Mouse (Mus musculus): ENCODE measurements around the gene Stx4a. TPM values are rescaled to one million over a fixed set of nuclear protein-coding genes. Genes with fewer than 3 reads are reported as not detected.

Gene Stx4a
- polyA plus RNA-seq, 1 experiment from 2014 or later = 8.7 TPM

DNA sequence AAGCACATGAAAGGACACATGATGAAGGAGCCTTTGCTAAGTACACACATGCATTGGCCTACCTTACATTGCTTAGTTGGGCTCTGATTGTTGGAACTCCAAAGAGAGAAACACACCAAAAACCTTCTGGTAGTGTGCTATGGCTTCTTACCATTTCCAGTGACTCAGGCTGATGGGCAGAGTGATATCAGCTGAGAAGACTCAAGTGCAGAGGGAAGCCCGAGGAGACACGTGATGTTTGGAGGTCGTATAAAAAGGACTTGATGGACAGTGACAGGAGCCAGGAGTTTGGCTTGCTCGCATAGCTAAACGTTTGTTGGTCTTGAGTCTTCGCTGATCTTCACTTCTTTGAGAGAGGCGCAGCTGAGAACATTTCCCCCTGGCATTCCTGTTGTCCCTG is 73.4 kb downstream of the Stx4a start:
- 92% methylated on average over 7 of the region's 7 CpGs for WGBS
- Histone ChIP-seq H3K27ac (replicated peaks; ENCODE audit: low read depth, low read length) (no peak overlapping the region), H3K4me3 (replicated peaks; ENCODE audit: low read depth, low read length) (no peak overlapping the region)

DNA sequence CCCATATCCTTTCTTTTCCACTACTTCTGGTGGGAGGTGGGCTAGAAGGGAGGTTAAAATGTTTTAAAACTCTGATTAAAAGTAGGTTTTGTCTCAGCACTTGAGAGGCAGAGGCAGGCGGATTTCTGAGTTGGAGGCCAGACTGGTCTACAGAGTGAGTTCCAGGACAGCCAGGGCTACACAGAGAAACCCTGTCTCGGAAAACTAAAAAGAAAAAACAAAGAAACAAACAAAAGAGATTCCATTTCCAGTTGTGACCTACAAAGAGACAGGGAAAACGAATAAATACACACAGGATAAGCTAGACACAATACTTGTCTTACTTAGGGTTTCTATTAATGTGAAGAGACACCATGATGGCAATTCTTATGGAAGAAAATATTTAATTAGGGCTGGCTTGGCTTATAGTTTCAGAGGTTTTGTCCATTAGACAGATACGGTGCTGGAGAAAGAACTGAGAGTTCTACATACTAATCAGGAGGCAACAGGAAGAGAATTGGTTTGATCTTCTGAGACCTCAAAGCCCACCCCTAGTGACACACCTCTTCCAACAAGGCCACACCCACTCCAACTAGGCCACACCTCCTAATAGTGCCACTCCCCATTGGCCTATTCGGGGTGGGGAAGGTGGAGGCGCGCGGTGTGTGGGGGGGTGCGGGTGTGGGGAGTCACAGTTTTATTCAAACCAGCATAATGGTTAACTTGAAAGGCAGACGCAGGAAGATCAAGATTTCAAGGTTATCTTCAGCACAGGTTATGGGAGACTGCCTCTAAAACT is 74.3 kb downstream of the Stx4a start:
- Histone ChIP-seq H3K4me3 (replicated peaks; ENCODE audit: low read depth, low read length) (no peak overlapping the region), H3K9me3 (ENCODE audit: control insufficient read depth, low read length) (no peaks in the 10 kb centered on the region), H3K36me3 (ENCODE audit: control insufficient read depth, insufficient read depth, low read length) (peaks cover 4% of the 10 kb centered on the region; the same call in 1 of the 2 replicates), H3K27ac (replicated peaks; ENCODE audit: low read depth, low read length) (no peak overlapping the region), H3K27me3 (ENCODE audit: control insufficient read depth, insufficient read depth, low read length) (no peaks in the 10 kb centered on the region), H3K4me1 (ENCODE audit: control insufficient read depth, insufficient read depth, low read length) (peaks cover 3% of the 10 kb centered on the region; the same call in 1 of the 2 replicates), H3K9ac (replicated peaks; ENCODE audit: low read length) (no peak overlapping the region), H3K4me2 (ENCODE audit: low read length) (no peak overlapping the region)
- WGBS = 43% methylated on average over 10 of the region's 10 CpGs
- no peak for ATAC-seq (ENCODE audit: low FRiP score, low TSS enrichment)
- no peak for DNase-seq

More for the DNA sequence above, 73.4 kb downstream of the Stx4a start:
- ATAC-seq (ENCODE audit: low FRiP score, low TSS enrichment) = no peak
- H3K36me3 ChIP-seq (ENCODE audit: control insufficient read depth, insufficient read depth, low read length) = peaks cover 10% of the 10 kb centered on the region; the same call in 1 of the 2 replicates
- H3K9me3 ChIP-seq (ENCODE audit: control insufficient read depth, low read length) = no peaks in the 10 kb centered on the region
- no peaks in the 10 kb centered on the region for H3K27me3 ChIP-seq (ENCODE audit: control insufficient read depth, insufficient read depth, low read length)
- H3K9ac ChIP-seq (replicated peaks; ENCODE audit: low read length) = no peak overlapping the region
- H3K4me2 ChIP-seq (ENCODE audit: low read length) = no peak overlapping the region
- no peak for DNase-seq
- peaks cover 3% of the 10 kb centered on the region; the same call in 1 of the 2 replicates for H3K4me1 ChIP-seq (ENCODE audit: control insufficient read depth, insufficient read depth, low read length)

Other genes with a start within 250 kb of the Stx4a start
- 9.0 and 12.8 TPM in 2 replicates for gene Ccdc189, start 235.7 kb upstream of the Stx4a start, polyA plus RNA-seq (2014; fragmentation: Nextera tagmentation; extraction: Ambion mirVana)
- 40.7 and 45.0 TPM in 2 replicates for gene Rnf40, start 235.5 kb upstream of the Stx4a start, polyA plus RNA-seq (2014; fragmentation: Nextera tagmentation; extraction: Ambion mirVana)
- 22.4 and 31.6 TPM in 2 replicates for gene Zfp629, start 208.5 kb upstream of the Stx4a start, polyA plus RNA-seq (2014; fragmentation: Nextera tagmentation; extraction: Ambion mirVana)
- gene Bcl7c, start 115.4 kb upstream of the Stx4a start, polyA plus RNA-seq (2014; fragmentation: Nextera tagmentation; extraction: Ambion mirVana) = 47.2 and 54.0 TPM in 2 replicates
- gene Ctf1, start 111.6 kb upstream of the Stx4a start, polyA plus RNA-seq (2014; fragmentation: Nextera tagmentation; extraction: Ambion mirVana) = 3.5 and 4.3 TPM in 2 replicates
- gene Ctf2, start 92.1 kb upstream of the Stx4a start, polyA plus RNA-seq (2014; fragmentation: Nextera tagmentation; extraction: Ambion mirVana) = 0.12 and 0.16 TPM in 2 replicates
- gene Fbxl19, start 79.8 kb upstream of the Stx4a start, polyA plus RNA-seq (2014; fragmentation: Nextera tagmentation; extraction: Ambion mirVana) = 7.4 and 15.2 TPM in 2 replicates
- gene Orai3, start 54.5 kb upstream of the Stx4a start, polyA plus RNA-seq (2014; fragmentation: Nextera tagmentation; extraction: Ambion mirVana) = 2.9 and 3.4 TPM in 2 replicates
- 24.0 and 27.3 TPM in 2 replicates for gene Setd1a, start 47.6 kb upstream of the Stx4a start, polyA plus RNA-seq (2014; fragmentation: Nextera tagmentation; extraction: Ambion mirVana)
- not detected in 2 replicates for gene Gm49388, start 38.7 kb upstream of the Stx4a start, polyA plus RNA-seq (2014; fragmentation: Nextera tagmentation; extraction: Ambion mirVana)
- gene Hsd3b7, start 23.7 kb upstream of the Stx4a start, polyA plus RNA-seq (2014; fragmentation: Nextera tagmentation; extraction: Ambion mirVana) = 6.0 and 7.1 TPM in 2 replicates
- gene Stx1b, start 255 bp downstream of the Stx4a start, polyA plus RNA-seq (2014; fragmentation: Nextera tagmentation; extraction: Ambion mirVana) = 30.8 and 46.9 TPM in 2 replicates
- gene Zfp646, start 51.9 kb downstream of the Stx4a start, polyA plus RNA-seq (2014; fragmentation: Nextera tagmentation; extraction: Ambion mirVana) = 13.2 and 15.5 TPM in 2 replicates
- gene Zfp668, start 52.5 kb downstream of the Stx4a start, polyA plus RNA-seq (2014; fragmentation: Nextera tagmentation; extraction: Ambion mirVana) = 32.0 and 42.3 TPM in 2 replicates
- gene Prss53, start 66.7 kb downstream of the Stx4a start, polyA plus RNA-seq (2014; fragmentation: Nextera tagmentation; extraction: Ambion mirVana) = 0.80 and 1.1 TPM in 2 replicates
- not detected in 2 replicates for gene Gm21974, start 71.2 kb downstream of the Stx4a start, polyA plus RNA-seq (2014; fragmentation: Nextera tagmentation; extraction: Ambion mirVana)
- gene Vkorc1, start 71.3 kb downstream of the Stx4a start, polyA plus RNA-seq (2014; fragmentation: Nextera tagmentation; extraction: Ambion mirVana) = 53.2 and 64.0 TPM in 2 replicates
- 66.1 and 77.3 TPM in 2 replicates for gene Bckdk, start 79.8 kb downstream of the Stx4a start, polyA plus RNA-seq (2014; fragmentation: Nextera tagmentation; extraction: Ambion mirVana)
- 44.1 and 51.2 TPM in 2 replicates for gene Kat8, start 88.2 kb downstream of the Stx4a start, polyA plus RNA-seq (2014; fragmentation: Nextera tagmentation; extraction: Ambion mirVana)
- gene Prss8, start 105.8 kb downstream of the Stx4a start, polyA plus RNA-seq (2014; fragmentation: Nextera tagmentation; extraction: Ambion mirVana) = 0.28 TPM in 1 of 2 replicates, not detected in the other
- 10.4 and 12.0 TPM in 2 replicates for gene Prss36, start 122.4 kb downstream of the Stx4a start, polyA plus RNA-seq (2014; fragmentation: Nextera tagmentation; extraction: Ambion mirVana)
- 47.9 and 66.9 TPM in 2 replicates for gene Fus, start 143.2 kb downstream of the Stx4a start, polyA plus RNA-seq (2014; fragmentation: Nextera tagmentation; extraction: Ambion mirVana)
- gene Pycard, start 169.6 kb downstream of the Stx4a start, polyA plus RNA-seq (2014; fragmentation: Nextera tagmentation; extraction: Ambion mirVana) = 4.4 and 7.5 TPM in 2 replicates
- not detected in 2 replicates for gene Trim72, start 179.7 kb downstream of the Stx4a start, polyA plus RNA-seq (2014; fragmentation: Nextera tagmentation; extraction: Ambion mirVana)
- 0.19 and 0.68 TPM in 2 replicates for gene Itgam, start 238.3 kb downstream of the Stx4a start, polyA plus RNA-seq (2014; fragmentation: Nextera tagmentation; extraction: Ambion mirVana)
- gene Gm49368, start 238.4 kb downstream of the Stx4a start, polyA plus RNA-seq (2014; fragmentation: Nextera tagmentation; extraction: Ambion mirVana) = not detected in 2 replicates

Measured in midbrain, embryonic 14.5 days (tissue).